Mouse (Mus musculus) CH12.LX (cell line): ENCODE results near the gene Gm48551.

Experiments
- CHD2 ChIP-seq: IDR thresholded peaks from 2 replicates; pipeline ENCODE4 v1.6.1; 2011; ENCODE audit warnings: low read length, improper control_type of control experiment
- CTCF ChIP-seq, 2 experiments: IDR thresholded peaks in 1 of 2; conservative IDR thresholded peaks in 1 of 2; 2 replicates each; pipeline ENCODE4 v1.5.1; 2011 to 2012; ENCODE audit warnings: low read depth in 2 of 2, low read length in 2 of 2, improper control_type of control experiment in 1 of 2, inconsistent platforms in 1 of 2, mild to moderate bottlenecking in 1 of 2, moderate library complexity in 1 of 2
- E2F4 ChIP-seq: IDR thresholded peaks from 2 replicates; pipeline ENCODE4 v1.6.1; 2011; ENCODE audit warnings: low read depth, low read length, improper control_type of control experiment; ENCODE audit not compliant: insufficient replicate concordance
- EP300 ChIP-seq: IDR thresholded peaks from 2 replicates; pipeline ENCODE4 v1.6.1; 2011; ENCODE audit warnings: low read length, improper control_type of control experiment
- ETS1 ChIP-seq: conservative IDR thresholded peaks from 2 replicates; pipeline ENCODE4 v1.6.1; 2012; ENCODE audit warnings: low read depth, mild to moderate bottlenecking, inconsistent platforms, low read length, improper control_type of control experiment, moderate library complexity
- JUND ChIP-seq: conservative IDR thresholded peaks from 2 replicates; pipeline ENCODE4 v1.6.1; 2011; ENCODE audit warnings: low read depth, low read length, improper control_type of control experiment
- MAFK ChIP-seq: IDR thresholded peaks from 2 replicates; pipeline ENCODE4 v1.6.1; 2011; ENCODE audit warnings: low read length, improper control_type of control experiment; ENCODE audit not compliant: insufficient replicate concordance
- MYC ChIP-seq: IDR thresholded peaks from 2 replicates; pipeline ENCODE4 v1.6.1; 2011; ENCODE audit warnings: low read depth, mild to moderate bottlenecking, improper control_type of control experiment, low read length
- NELFE ChIP-seq: IDR thresholded peaks from 2 replicates; pipeline ENCODE4 v1.6.1; 2011; ENCODE audit warnings: low read depth, low read length, improper control_type of control experiment
- RAD21 ChIP-seq: IDR thresholded peaks from 2 replicates; pipeline ENCODE4 v1.6.1; 2011; ENCODE audit warnings: low read depth, mild to moderate bottlenecking, low read length, improper control_type of control experiment, moderate library complexity
- UBTF ChIP-seq: IDR thresholded peaks from 2 replicates; pipeline ENCODE4 v1.6.1; 2012; ENCODE audit warnings: low read depth, mild to moderate bottlenecking, inconsistent platforms, low read length, improper control_type of control experiment, moderate library complexity
- ZC3H11A ChIP-seq: IDR thresholded peaks from 2 replicates; pipeline ENCODE4 v1.6.1; 2012; ENCODE audit warnings: low read depth, mild to moderate bottlenecking, inconsistent platforms, low read length, improper control_type of control experiment

DNA sequence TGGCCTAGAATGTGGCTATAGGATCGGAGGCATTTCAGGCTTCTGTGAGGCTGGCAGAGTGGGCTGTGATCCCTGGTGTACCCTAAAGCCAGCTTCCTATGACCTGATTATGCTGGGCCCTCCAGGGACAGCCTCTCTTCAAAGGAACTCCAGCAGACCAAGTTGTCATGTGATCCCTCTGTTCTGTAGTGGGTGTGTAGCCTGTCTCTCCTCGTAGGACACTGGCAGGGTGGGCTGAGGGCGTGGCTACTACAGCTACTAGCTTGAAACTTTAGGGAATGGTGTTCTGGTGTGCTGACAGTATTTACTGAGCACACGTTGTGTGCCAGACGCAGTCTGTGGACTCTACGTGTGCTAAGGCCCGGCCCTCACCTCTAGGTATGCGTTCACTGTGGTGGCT, 23.5 kb upstream of the Gm48551 start:
- no peak for TF ChIP-seq JUND
- TF ChIP-seq MYC: no peak
- no peak for TF ChIP-seq RAD21
- TF ChIP-seq CTCF (conservative IDR thresholded peaks at IDR 0.05 in 1 of 2, IDR thresholded peaks at IDR 0.05 in 1 of 2; ENCODE audit: low read depth in 2 of 2, low read length in 2 of 2): no peak
- TF ChIP-seq MAFK: no peak
- TF ChIP-seq EP300: no peak
- TF ChIP-seq CHD2: no peak
- TF ChIP-seq UBTF: no peak
- no peak for TF ChIP-seq ETS1
- TF ChIP-seq E2F4: no peak
- TF ChIP-seq NELFE: no peak
- TF ChIP-seq ZC3H11A: no peak
